Comparison of ENCODE assay signal across 11 mouse cellular contexts in the genomic region with DNA sequence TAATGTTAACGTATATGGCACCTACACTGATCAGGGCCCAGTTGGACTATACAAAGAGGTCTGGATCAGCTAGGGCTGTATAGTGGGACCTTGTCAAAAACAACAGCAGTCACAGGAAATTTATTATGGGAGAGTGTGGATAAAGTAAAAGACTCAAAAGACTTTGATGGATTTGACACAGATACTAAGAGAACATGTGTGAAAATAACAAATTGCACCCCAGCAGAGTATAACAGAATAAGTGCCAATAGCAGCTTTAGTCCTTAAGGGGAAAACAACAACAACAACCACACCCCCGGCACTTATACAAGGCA.
"Had no signal": no experiment of that assay in that cellular context is flagged by ENCODE, and none has a peak within 500 bp of the region (broad histone marks: within the 10 kb centered on the region; RNA-seq: fewer than 3 reads in every experiment).

No protein-coding gene starts in this region.

- H3K27me3 ChIP-seq: intestine, embryonic 15.5 days; limb, embryonic 13.5 days; liver, embryonic 13.5 days; lung, embryonic 15.5 days; midbrain, embryonic 13.5 days; neural tube, embryonic 12.5 days; neural tube, embryonic 15.5 days; stomach, embryonic 15.5 days had no signal

- H3K4me2 ChIP-seq: intestine, embryonic 15.5 days; limb, embryonic 13.5 days; liver, embryonic 13.5 days; lung, embryonic 15.5 days; midbrain, embryonic 13.5 days; neural tube, embryonic 12.5 days; neural tube, embryonic 15.5 days; stomach, embryonic 15.5 days had no signal

- H3K4me1 ChIP-seq: intestine, embryonic 15.5 days; limb, embryonic 13.5 days; liver, embryonic 13.5 days; lung, embryonic 15.5 days; neural tube, embryonic 12.5 days; neural tube, embryonic 15.5 days; stomach, embryonic 15.5 days had no signal

- H3K9ac ChIP-seq: intestine, embryonic 15.5 days; limb, embryonic 13.5 days; liver, embryonic 13.5 days; lung, embryonic 15.5 days; midbrain, embryonic 13.5 days; neural tube, embryonic 12.5 days; neural tube, embryonic 15.5 days; stomach, embryonic 15.5 days had no signal

- DNase-seq: liver, embryonic 13.5 days; right cerebral cortex, adult 18-20 months; thymus, postnatal 25 days had no signal

- H3K4me3 ChIP-seq: intestine, embryonic 15.5 days; limb, embryonic 10.5 days; limb, embryonic 13.5 days; liver, embryonic 13.5 days; lung, embryonic 15.5 days; midbrain, embryonic 13.5 days; neural tube, embryonic 12.5 days; neural tube, embryonic 15.5 days; stomach, embryonic 15.5 days had no signal

- H3K9me3 ChIP-seq: intestine, embryonic 15.5 days; limb, embryonic 10.5 days; limb, embryonic 13.5 days; liver, embryonic 13.5 days; lung, embryonic 15.5 days; midbrain, embryonic 13.5 days; neural tube, embryonic 12.5 days; neural tube, embryonic 15.5 days; stomach, embryonic 15.5 days had no signal

- H3K36me3 ChIP-seq: intestine, embryonic 15.5 days; limb, embryonic 10.5 days; limb, embryonic 13.5 days; liver, embryonic 13.5 days; lung, embryonic 15.5 days; midbrain, embryonic 13.5 days; neural tube, embryonic 12.5 days; neural tube, embryonic 15.5 days; stomach, embryonic 15.5 days had no signal

- H3K27ac ChIP-seq: intestine, embryonic 15.5 days; limb, embryonic 10.5 days; limb, embryonic 13.5 days; liver, embryonic 13.5 days; lung, embryonic 15.5 days; midbrain, embryonic 13.5 days; neural tube, embryonic 12.5 days; neural tube, embryonic 15.5 days; stomach, embryonic 15.5 days had no signal
